Comparison of ENCODE assay signal across 7 mouse cellular contexts in genomic region chr17:24151890-24152563, GRCm38 (mm10). TPM values are rescaled to one million over a fixed set of nuclear protein-coding genes. Genes with fewer than 3 reads are reported as not detected.
A peak's percentile ranks its signal among the peaks of the same experiment; 100 is the strongest.
DNase-seq lines count a peak whose midpoint lies in the region; ATAC-seq lines count a peak whose summit lies in the region.

No protein-coding gene starts in this region.

- 2% methylated on average over 26 of the region's 26 CpGs for WGBS in midbrain, embryonic 11.5 days

- intact Hi-C loops in left cerebral cortex, postnatal 36 days (cut with DNase I): no loop called here

- peak overlapping the region; percentile 28 for H3K4me3 ChIP-seq in midbrain, embryonic 11.5 days (ENCODE audit: low read depth, low read length)

- no peak overlapping the region for H3K27ac ChIP-seq in midbrain, embryonic 11.5 days (ENCODE audit: low read depth, low read length)

- no peaks in the 10 kb centered on the region for H3K27me3 ChIP-seq in midbrain, embryonic 11.5 days (ENCODE audit: control insufficient read depth, insufficient read depth, low read length)

- ATAC-seq in activated CD4-positive, CD25-positive, alpha-beta regulatory T cell, adult 4 months: peak; percentile 95
- peak; percentile 98 for ATAC-seq in common myeloid progenitor, adult 5-6 weeks (replicated peaks; ENCODE audit: low read depth, poor library complexity, severe bottlenecking)
- ATAC-seq in midbrain, embryonic 11.5 days (ENCODE audit: low FRiP score): peak; percentile 87

- peaks cover 3% of the 10 kb centered on the region; the same call in 1 of the 2 replicates for H3K4me1 ChIP-seq in midbrain, embryonic 11.5 days (ENCODE audit: control insufficient read depth, insufficient read depth, low read length)

- no peaks in the 10 kb centered on the region for H3K9me3 ChIP-seq in midbrain, embryonic 11.5 days (ENCODE audit: control insufficient read depth, low read length)

- DNase-seq in gastrocnemius, postnatal 10 days: peak; percentile 74
- peak; percentile 91 for DNase-seq in induced T-regulatory cell, adult 2 months (ENCODE audit: low read depth)
- peak; percentile 57 to 64 for DNase-seq in left cerebral cortex, postnatal 36 days (ENCODE audit: low spot score in 2 of 2)
- DNase-seq in midbrain, embryonic 11.5 days (ENCODE audit: low spot score, missing footprints): peak; percentile 96
- DNase-seq in skeletal muscle tissue, adult 2 months (ENCODE audit: low read depth, low spot score): peak; percentile 60

- peak overlapping the region; percentile 45 for H3K9ac ChIP-seq in midbrain, embryonic 11.5 days (ENCODE audit: low read length)

- H3K4me2 ChIP-seq in midbrain, embryonic 11.5 days: peak overlapping the region; percentile 51

- no peaks in the 10 kb centered on the region for H3K36me3 ChIP-seq in midbrain, embryonic 11.5 days (ENCODE audit: control insufficient read depth, insufficient read depth, low read length)

RNA-seq across cellular contexts. Expression of gene Pdpk1, which starts 1.3 kb away (rescaled TPM):
- polyA plus RNA-seq in activated CD4-positive, CD25-positive, alpha-beta regulatory T cell, adult 4 months (2017; shearing (Covaris generic)): 10 to 100 TPM; 43.3 to 47.7 TPM
- 33.8 and 40.7 TPM in 2 replicates for total RNA-seq in common myeloid progenitor, adult 5-6 weeks (2017)
- total RNA-seq in gastrocnemius, postnatal 10 days (2021): 10 to 100 TPM; 44.2 to 47.0 TPM
- 100 to 1,000 TPM; 107 to 110 TPM for total RNA-seq in left cerebral cortex, postnatal 36 days (2021)
- polyA plus RNA-seq in midbrain, embryonic 11.5 days (2014; fragmentation: Nextera tagmentation; extraction: Ambion mirVana): 41.2 and 47.7 TPM in 2 replicates

RNA-seq across cellular contexts. Expression of gene Amdhd2, which starts 11.5 kb away (rescaled TPM):
- 10 to 100 TPM; 23.1 to 34.5 TPM for polyA plus RNA-seq in activated CD4-positive, CD25-positive, alpha-beta regulatory T cell, adult 4 months (2017; shearing (Covaris generic))
- total RNA-seq in common myeloid progenitor, adult 5-6 weeks (2017): 22.5 and 23.0 TPM in 2 replicates
- total RNA-seq in gastrocnemius, postnatal 10 days (2021): 10 to 100 TPM; 12.0 to 16.6 TPM
- 10 to 100 TPM; 29.1 to 29.5 TPM for total RNA-seq in left cerebral cortex, postnatal 36 days (2021)
- polyA plus RNA-seq in midbrain, embryonic 11.5 days (2014; fragmentation: Nextera tagmentation; extraction: Ambion mirVana): 26.8 and 27.3 TPM in 2 replicates

RNA-seq across cellular contexts. Expression of gene Atp6v0c, which starts 17.5 kb away (rescaled TPM):
- 100 to 1,000 TPM; 152 to 192 TPM for polyA plus RNA-seq in activated CD4-positive, CD25-positive, alpha-beta regulatory T cell, adult 4 months (2017; shearing (Covaris generic))
- 81.5 and 89.8 TPM in 2 replicates for total RNA-seq in common myeloid progenitor, adult 5-6 weeks (2017)
- 100 to 1,000 TPM; 180 to 191 TPM for total RNA-seq in gastrocnemius, postnatal 10 days (2021)
- 1,000 to 10,000 TPM; 1,241 to 1,448 TPM for total RNA-seq in left cerebral cortex, postnatal 36 days (2021)
- 437 and 465 TPM in 2 replicates for polyA plus RNA-seq in midbrain, embryonic 11.5 days (2014; fragmentation: Nextera tagmentation; extraction: Ambion mirVana)

RNA-seq across cellular contexts. Expression of gene Tbc1d24, which starts 53.3 kb away (rescaled TPM):
- under 1 TPM; 0.45 to 0.60 TPM for polyA plus RNA-seq in activated CD4-positive, CD25-positive, alpha-beta regulatory T cell, adult 4 months (2017; shearing (Covaris generic))
- total RNA-seq in common myeloid progenitor, adult 5-6 weeks (2017): 4.8 and 5.3 TPM in 2 replicates
- 1 to 10 TPM; 5.8 to 8.9 TPM for total RNA-seq in gastrocnemius, postnatal 10 days (2021)
- 10 to 100 TPM; 64.4 to 65.5 TPM for total RNA-seq in left cerebral cortex, postnatal 36 days (2021)
- 6.5 and 7.3 TPM in 2 replicates for polyA plus RNA-seq in midbrain, embryonic 11.5 days (2014; fragmentation: Nextera tagmentation; extraction: Ambion mirVana)

RNA-seq across cellular contexts. Expression of gene Ntn3, which starts 57.3 kb away (rescaled TPM):
- not detected for polyA plus RNA-seq in activated CD4-positive, CD25-positive, alpha-beta regulatory T cell, adult 4 months (2017; shearing (Covaris generic))
- total RNA-seq in common myeloid progenitor, adult 5-6 weeks (2017): 0.10 and 0.50 TPM in 2 replicates
- 1 to 10 TPM; 1.6 to 2.5 TPM for total RNA-seq in gastrocnemius, postnatal 10 days (2021)
- total RNA-seq in left cerebral cortex, postnatal 36 days (2021): 10 to 100 TPM; 10.0 to 10.4 TPM
- polyA plus RNA-seq in midbrain, embryonic 11.5 days (2014; fragmentation: Nextera tagmentation; extraction: Ambion mirVana): 2.3 and 3.0 TPM in 2 replicates

Comparison
In these comparisons a context has a peak if more than half of its experiments do, and no peak if none do; other contexts are left out.
1. RNA of gene Atp6v0c, which starts 17.5 kb away (total RNA-seq): 1,241 to 1,448 TPM in left cerebral cortex, postnatal 36 days; 180 to 191 TPM in gastrocnemius, postnatal 10 days and 81.5 to 89.8 TPM in common myeloid progenitor, adult 5-6 weeks; every median in the first group is over 4 times any median in the second.
2. Peak in every context shown above with its lines, with median percentiles within 50 percentile points of each other: ATAC-seq and DNase-seq.